Mouse (Mus musculus) left cerebral cortex, postnatal 25 days (tissue): ENCODE measurements around the gene Rpl35a. TPM values are rescaled to one million over a fixed set of nuclear protein-coding genes. Genes with fewer than 3 reads are reported as not detected.

ENCODE experiments used
- DNase-seq, 2 experiments: peaks; one replicate each; pipeline ENCODE4 v3.0.0; 2022; ENCODE audit warnings: low spot score in 2 of 2, mixed read lengths in 1 of 2
- intact Hi-C: fragments of 180-260 bp; cut with DNase I; formaldehyde crosslinking; loops from one replicate; pipeline ENCODE4 v1.15.1; 2025
- microRNA-seq, 2 experiments: library from miRNA; unstranded; fragments of <30 nt; microRNA quantifications; one replicate each; pipeline ENCODE4 v1.2.0; 2022
- total RNA-seq, 2 experiments: library from RNA; stranded (reverse); gene quantifications; 2 replicates each; pipeline ENCODE4 v1.2.3; 2021

The Rpl35a gene
- total RNA-seq, 2 experiments from 2014 or later = 266 to 275 TPM

GRCm38 (mm10) chr16:33082951-33083350 is 26.7 kb downstream of the Rpl35a start:
- intact Hi-C loops = no loop called here

GRCm38 (mm10) chr16:33083996-33084395 is 27.7 kb downstream of the Rpl35a start:
- DNase-seq = no peak
- intact Hi-C loops = no loop called here

More at GRCm38 (mm10) chr16:33082951-33083350, 26.7 kb downstream of the Rpl35a start:
- no peak for DNase-seq

- no peak for DNase-seq
- intact Hi-C loops = no loop called here
These were observed 29.4 kb downstream of the Rpl35a start for GRCm38 (mm10) chr16:33085666-33086065.

Small RNA genes within 50 kb of the gene (microRNA-seq; reads per million reads assigned to microRNA genes)
- gene Gm22231 (0 reads per million in 2 experiments), gene Mir1947 (2.4 to 6.7 reads per million in 2 experiments)

Other genes starting within 250 kb of the Rpl35a start
- not detected for gene Smbd1, start 246.0 kb upstream of the Rpl35a start, total RNA-seq
- 100 to 1,000 TPM; 122 to 125 TPM for gene Fyttd1, start 179.0 kb upstream of the Rpl35a start, total RNA-seq
- gene Rubcn, start 178.7 kb upstream of the Rpl35a start, total RNA-seq = 10 to 100 TPM; 60.9 to 68.5 TPM
- gene Lrch3, start 142.4 kb upstream of the Rpl35a start, total RNA-seq = 10 to 100 TPM; 31.5 to 36.0 TPM
- 1 to 10 TPM; 4.6 to 5.5 TPM for gene Iqcg, start 235 bp upstream of the Rpl35a start, total RNA-seq
- 10 to 100 TPM; 11.7 to 13.5 TPM for gene Lmln, start 6.1 kb downstream of the Rpl35a start, total RNA-seq
- 10 to 100 TPM; 15.3 to 15.8 TPM for gene Osbpl11, start 128.6 kb downstream of the Rpl35a start, total RNA-seq
- 10 to 100 TPM; 35.8 to 37.3 TPM for gene Snx4, start 195.0 kb downstream of the Rpl35a start, total RNA-seq